In the genomic region with DNA sequence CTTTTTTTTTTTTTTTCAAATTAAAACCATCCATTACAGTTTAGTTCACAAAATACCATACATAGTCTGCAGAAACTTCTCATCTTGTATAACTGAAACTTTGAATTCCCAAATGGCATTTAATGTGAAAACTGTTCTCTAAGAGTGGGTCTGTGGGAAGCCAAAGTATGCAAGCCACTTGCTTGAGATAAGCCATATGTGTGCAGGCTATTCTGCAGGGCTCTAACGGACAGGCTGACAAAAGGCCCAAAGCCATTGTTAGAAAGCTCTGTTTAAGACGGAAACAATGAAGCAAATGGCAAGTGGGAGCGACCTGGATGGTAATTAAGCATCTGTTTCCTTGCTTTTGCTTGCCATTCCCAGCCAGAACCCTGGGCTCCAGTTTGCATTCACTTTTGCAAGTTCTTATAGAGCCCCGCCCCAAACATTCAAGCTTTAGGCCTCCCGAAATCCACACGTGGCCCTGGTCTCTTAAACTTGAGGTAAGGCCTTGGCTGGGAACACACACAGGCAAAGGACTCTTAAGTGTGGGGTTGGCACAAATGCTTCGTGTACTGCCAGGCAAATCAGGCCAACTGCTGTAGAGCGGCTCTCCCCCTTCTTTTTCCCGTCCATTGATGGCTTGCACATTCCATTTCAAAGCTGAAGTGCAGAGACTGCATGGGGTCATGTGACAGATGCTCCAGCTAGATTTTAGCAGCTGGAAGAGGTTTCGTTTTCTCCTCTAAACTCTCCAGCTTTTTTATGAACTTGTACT, we compare ENCODE assay signal across 8 mouse cellular contexts. TPM values are rescaled to one million over a fixed set of nuclear protein-coding genes. Genes with fewer than 3 reads are reported as not detected.
DNase-seq lines count a peak whose midpoint lies in the region; ATAC-seq lines count a peak whose summit lies in the region.
"Had no signal": no experiment of that assay in that cellular context is flagged by ENCODE, and none has a peak within 500 bp of the region (broad histone marks: within the 10 kb centered on the region; RNA-seq: fewer than 3 reads in every experiment).

No protein-coding gene starts in this region.

- no peak for ATAC-seq in forebrain, embryonic 15.5 days (replicated peaks)
- no peak for ATAC-seq in midbrain, embryonic 13.5 days
- no peak for ATAC-seq in activated CD4-positive, CD25-positive, alpha-beta regulatory T cell, adult 4 months

- no peak overlapping the region for H3K4me3 ChIP-seq in forebrain, embryonic 15.5 days
- no peak overlapping the region for H3K4me3 ChIP-seq in midbrain, embryonic 13.5 days (replicated peaks)

- no peak overlapping the region for H3K9ac ChIP-seq in forebrain, embryonic 15.5 days (replicated peaks)
- H3K9ac ChIP-seq in midbrain, embryonic 13.5 days (replicated peaks): no peak overlapping the region

- H3K27me3 ChIP-seq in forebrain, embryonic 15.5 days: no peaks in the 10 kb centered on the region
- H3K27me3 ChIP-seq in midbrain, embryonic 13.5 days: no peaks in the 10 kb centered on the region

- peaks cover 19% of the 10 kb centered on the region for H3K4me1 ChIP-seq in forebrain, embryonic 15.5 days
- H3K4me1 ChIP-seq in midbrain, embryonic 13.5 days (replicated peaks): peaks cover 29% of the 10 kb centered on the region

- no peaks in the 10 kb centered on the region for H3K36me3 ChIP-seq in forebrain, embryonic 15.5 days
- no peaks in the 10 kb centered on the region for H3K36me3 ChIP-seq in midbrain, embryonic 13.5 days

- peak; percentile 44 for DNase-seq in embryo, embryonic 11 days
- DNase-seq in kidney, adult 9 months: peak; percentile 45
- DNase-seq in spleen, postnatal 36 days (ENCODE audit: low spot score in 2 of 2): no peak
- no peak for DNase-seq in adrenal gland, postnatal 14 days

- 19% methylated on average over 10 of the region's 10 CpGs for WGBS in forebrain, embryonic 15.5 days
- 23% methylated on average over 10 of the region's 10 CpGs for WGBS in midbrain, embryonic 13.5 days

- no peaks in the 10 kb centered on the region for H3K9me3 ChIP-seq in forebrain, embryonic 15.5 days
- no peaks in the 10 kb centered on the region for H3K9me3 ChIP-seq in midbrain, embryonic 13.5 days

- H3K27ac ChIP-seq in forebrain, embryonic 15.5 days (replicated peaks): peak overlapping the region; percentile 25; the same call in 1 of the 2 replicates
- H3K27ac ChIP-seq in midbrain, embryonic 13.5 days: peak overlapping the region; percentile 19; the same call in 1 of the 2 replicates
- H3K27ac ChIP-seq: macrophage had no signal

- H3K4me2 ChIP-seq in forebrain, embryonic 15.5 days (replicated peaks): no peak overlapping the region
- H3K4me2 ChIP-seq in midbrain, embryonic 13.5 days (replicated peaks): no peak overlapping the region

RNA-seq across cellular contexts. Expression of a gene that starts 32.4 kb away (rescaled TPM):
- 80.6 and 82.9 TPM in 2 replicates for polyA plus RNA-seq in forebrain, embryonic 15.5 days (2015; fragmentation: Nextera tagmentation; extraction: Ambion mirVana)
- 98.9 and 99.0 TPM in 2 replicates for polyA plus RNA-seq in midbrain, embryonic 13.5 days (2015; fragmentation: Nextera tagmentation; extraction: Ambion mirVana)
- polyA plus RNA-seq in activated CD4-positive, CD25-positive, alpha-beta regulatory T cell, adult 4 months (2017; shearing (Covaris generic)): under 1 TPM in 1 of 2 experiments, not detected in 1; 0.62 TPM
- total RNA-seq in adrenal gland, postnatal 14 days (2021): 120 and 144 TPM in 2 replicates

RNA-seq across cellular contexts. Expression of a gene that starts 51.9 kb away (rescaled TPM):
- polyA plus RNA-seq in forebrain, embryonic 15.5 days (2015; fragmentation: Nextera tagmentation; extraction: Ambion mirVana): 0.15 TPM in 1 of 2 replicates, not detected in the other
- 0.19 and 0.24 TPM in 2 replicates for polyA plus RNA-seq in midbrain, embryonic 13.5 days (2015; fragmentation: Nextera tagmentation; extraction: Ambion mirVana)
- polyA plus RNA-seq in activated CD4-positive, CD25-positive, alpha-beta regulatory T cell, adult 4 months (2017; shearing (Covaris generic)): not detected
- total RNA-seq in adrenal gland, postnatal 14 days (2021): 0.34 and 0.41 TPM in 2 replicates
- polyA plus RNA-seq: macrophage had no signal

RNA-seq across cellular contexts. Expression of a gene that starts 59.1 kb away (rescaled TPM):
- 61.2 and 62.6 TPM in 2 replicates for polyA plus RNA-seq in forebrain, embryonic 15.5 days (2015; fragmentation: Nextera tagmentation; extraction: Ambion mirVana)
- polyA plus RNA-seq in midbrain, embryonic 13.5 days (2015; fragmentation: Nextera tagmentation; extraction: Ambion mirVana): 41.3 and 43.1 TPM in 2 replicates
- polyA plus RNA-seq in activated CD4-positive, CD25-positive, alpha-beta regulatory T cell, adult 4 months (2017; shearing (Covaris generic)): 10 to 100 TPM; 18.0 to 20.2 TPM
- total RNA-seq in adrenal gland, postnatal 14 days (2021): 253 and 277 TPM in 2 replicates

Comparison
In these comparisons a context has a peak if more than half of its experiments do, and no peak if none do; other contexts are left out.
1. DNase-seq: peak in embryo, embryonic 11 days (single experiment) and kidney, adult 9 months (single experiment); none in spleen, postnatal 36 days (0 of 2) and adrenal gland, postnatal 14 days (single experiment).
2. RNA of a gene that starts 32.4 kb away (polyA plus RNA-seq): 98.9 to 99.0 TPM in midbrain, embryonic 13.5 days and 80.6 to 82.9 TPM in forebrain, embryonic 15.5 days; 0.62 TPM in activated CD4-positive, CD25-positive, alpha-beta regulatory T cell, adult 4 months; every median in the first group is over 10 times any median in the second.